Mouse (Mus musculus) liver, embryonic 12.5 days (tissue): ENCODE measurements around the gene Cfb. TPM values are rescaled to one million over a fixed set of nuclear protein-coding genes. Genes with fewer than 3 reads are reported as not detected.
"Not testable (repeated sequence)": the region's sequence is repeated elsewhere in the genome, so short reads cannot be mapped to it uniquely, and the experiment has no call there.

Source experiments
- ATAC-seq: fragments of 200-750 bp; cut with Nextera tagmentation; 2 replicates; pipeline ENCODE4 v1.8.0; 2017; ENCODE audit warnings: moderate number of reproducible peaks, mild to moderate bottlenecking, moderate library complexity
- H3K27ac ChIP-seq: fragments of 300-500 bp; sonication (generic); 2 replicates; pipeline ENCODE4 v1.5.1; 2016; ENCODE audit warnings: mild to moderate bottlenecking
- H3K27me3 ChIP-seq: fragments of 300-500 bp; sonication (generic); replicated peaks from 2 replicates; pipeline ENCODE4 v1.6.1; 2016; ENCODE audit warnings: mild to moderate bottlenecking, moderate library complexity
- H3K36me3 ChIP-seq: fragments of 300-500 bp; sonication (generic); 2 replicates; pipeline ENCODE4 v1.6.1; 2016; ENCODE audit warnings: mild to moderate bottlenecking, moderate library complexity
- H3K4me1 ChIP-seq: fragments of 300-500 bp; sonication (generic); 2 replicates; pipeline ENCODE4 v1.6.1; 2016
- H3K4me2 ChIP-seq: fragments of 300-500 bp; sonication (generic); 2 replicates; pipeline ENCODE4 v1.6.1; 2016; ENCODE audit warnings: mild to moderate bottlenecking, moderate library complexity
- H3K4me3 ChIP-seq: fragments of 300-500 bp; sonication (generic); 2 replicates; pipeline ENCODE4 v1.5.1; 2016; ENCODE audit warnings: mild to moderate bottlenecking, moderate library complexity
- H3K9ac ChIP-seq: fragments of 300-500 bp; sonication (generic); 2 replicates; pipeline ENCODE4 v1.6.1; 2016; ENCODE audit warnings: mild to moderate bottlenecking, moderate library complexity
- H3K9me3 ChIP-seq: fragments of 300-500 bp; sonication (generic); replicated peaks from 2 replicates; pipeline ENCODE4 v1.6.1; 2016; ENCODE audit warnings: mild to moderate bottlenecking, moderate library complexity
- WGBS: fragments of 180-500 bp; shearing (Covaris S2); methylation state at CpG from one replicate; pipeline ENCODE4 v1.1.7; 2016; ENCODE audit not compliant: insufficient replicate concordance; 5-methylcytosine and 5-hydroxymethylcytosine counted together
- microRNA-seq: library from miRNA; unstranded; fragments of <30 nt; microRNA quantifications from one replicate; pipeline ENCODE4, GENCODE M21; 2017
- polyA plus RNA-seq: library from polyadenylated mRNA; unstranded; fragments of >200 nt; fragmentation: Nextera tagmentation; extraction: Ambion mirVana; gene quantifications from 2 replicates; pipeline ENCODE4 v1.2.1, GENCODE M21; 2016

The Cfb gene
- polyA plus RNA-seq, 1 experiment from 2014 or later, result 85.0 TPM

DNA sequence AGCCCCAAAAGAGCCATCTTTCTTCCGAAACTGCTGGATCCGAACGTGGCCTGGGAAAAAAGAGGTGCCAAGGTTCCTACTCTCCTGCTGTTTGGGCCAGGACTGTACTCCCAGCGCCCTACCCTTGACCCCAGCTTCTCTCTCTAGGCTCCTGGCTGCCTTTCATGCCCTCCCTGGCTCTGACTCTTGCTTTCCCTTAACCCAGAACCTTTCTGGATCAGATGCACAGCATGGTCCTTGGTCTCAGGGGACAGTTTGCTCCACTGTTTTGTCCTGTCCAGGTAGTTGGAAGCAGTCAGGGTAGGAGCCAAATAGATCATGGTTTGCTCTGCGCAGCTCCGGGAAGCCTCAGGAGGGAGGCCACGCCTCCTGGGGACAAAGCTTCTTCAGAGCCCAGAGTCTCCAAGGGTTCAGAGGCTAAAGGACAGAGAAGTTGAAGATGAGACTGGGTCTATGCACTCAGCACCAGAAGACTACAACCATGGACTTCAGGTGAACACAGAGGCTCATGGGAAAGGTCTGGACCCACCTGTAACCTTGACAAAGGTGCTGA lies 47.4 kb downstream of the Cfb start:
- ATAC-seq, result no peak

DNA sequence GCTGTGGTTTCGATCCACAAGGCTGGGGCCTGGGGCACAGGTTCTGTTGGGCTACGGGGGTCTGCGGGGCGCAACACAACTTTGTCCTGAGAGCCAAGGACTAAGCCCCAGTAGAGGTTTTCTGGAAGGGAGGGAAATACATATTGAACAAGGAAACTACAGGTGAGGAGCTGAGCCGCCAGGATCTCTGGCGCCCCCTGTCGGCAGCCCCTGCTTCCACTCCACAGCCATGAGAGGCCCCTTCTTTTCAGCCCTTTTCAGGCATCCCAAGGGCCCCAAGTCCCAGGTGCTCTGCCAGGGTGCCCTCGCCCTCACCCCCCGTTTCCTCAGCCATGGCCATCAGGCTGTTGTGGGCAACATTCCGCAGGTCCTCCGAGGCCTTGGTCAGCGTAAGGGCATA lies 48.6 kb downstream of the Cfb start:
- ATAC-seq, H3K36me3 ChIP-seq, H3K9ac ChIP-seq, H3K27ac ChIP-seq, H3K4me3 ChIP-seq, H3K4me2 ChIP-seq, H3K27me3 ChIP-seq, H3K4me1 ChIP-seq, H3K9me3 ChIP-seq: not testable (repeated sequence)
- 44% methylated on average over 12 of the region's 12 CpGs for WGBS

More for the DNA sequence above, 47.4 kb downstream of the Cfb start:
- Histone ChIP-seq H3K4me2 (no peak overlapping the region), H3K4me3 (no peak overlapping the region), H3K9me3 (no peaks in the 10 kb centered on the region), H3K9ac (no peak overlapping the region), H3K36me3 (no peaks in the 10 kb centered on the region), H3K27me3 (peaks cover 4% of the 10 kb centered on the region; the same call in 1 of the 2 replicates), H3K27ac (no peak overlapping the region), H3K4me1 (no peaks in the 10 kb centered on the region)
- WGBS, result 59% methylated on average over 7 of the region's 7 CpGs

DNA sequence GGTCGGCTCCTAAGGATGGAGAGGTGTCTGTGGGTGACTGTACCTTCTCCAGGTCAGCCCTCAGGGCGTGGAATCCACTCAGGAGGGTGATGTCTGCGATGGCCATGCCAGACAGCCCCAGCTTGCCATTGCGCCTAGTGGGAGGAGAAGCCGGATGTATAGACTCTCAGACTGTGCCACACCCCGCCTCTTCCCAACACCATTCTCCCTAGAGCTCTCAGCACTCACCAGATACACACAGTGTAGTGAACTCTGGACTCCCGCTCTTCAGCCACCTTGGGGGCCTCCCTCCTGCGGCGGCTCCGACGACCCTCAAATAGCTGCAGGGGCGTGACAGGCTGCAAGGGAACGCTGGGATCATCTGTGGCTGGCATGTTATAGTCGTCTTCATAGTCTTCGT lies 51.0 kb downstream of the Cfb start:
- ATAC-seq, result no peak
- WGBS, result 63% methylated on average over 15 of the region's 15 CpGs
- H3K9me3 ChIP-seq, result no peaks in the 10 kb centered on the region
- no peak overlapping the region for H3K4me3 ChIP-seq
- no peak overlapping the region for H3K27ac ChIP-seq
- no peaks in the 10 kb centered on the region for H3K4me1 ChIP-seq
- H3K9ac ChIP-seq, result no peak overlapping the region
- H3K4me2 ChIP-seq, result no peak overlapping the region
- H3K27me3 ChIP-seq, result no peaks in the 10 kb centered on the region
- no peaks in the 10 kb centered on the region for H3K36me3 ChIP-seq

DNA sequence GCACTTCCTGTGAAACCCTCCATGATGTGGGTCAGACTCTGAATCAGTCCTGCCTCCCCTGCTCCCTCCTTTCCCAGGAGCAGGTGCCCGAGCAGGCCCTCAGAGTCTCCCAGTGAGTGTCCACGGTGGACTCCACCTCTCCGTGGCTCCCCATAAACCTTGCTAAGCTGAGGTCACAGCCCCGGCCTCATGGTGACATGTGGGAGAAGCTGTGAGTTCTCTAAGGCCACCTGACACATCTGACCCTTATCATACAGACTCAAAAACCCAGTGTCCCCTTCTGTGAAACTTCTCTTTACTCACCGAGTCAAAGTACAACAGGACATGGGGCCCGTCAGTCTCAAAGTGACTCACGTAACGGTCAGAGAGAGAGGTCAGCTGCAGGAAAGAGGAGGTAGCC lies 51.5 kb downstream of the Cfb start:
- H3K9ac ChIP-seq, H3K27ac ChIP-seq, H3K4me1 ChIP-seq, H3K36me3 ChIP-seq, H3K4me2 ChIP-seq, H3K9me3 ChIP-seq, H3K4me3 ChIP-seq, ATAC-seq, H3K27me3 ChIP-seq: not testable (repeated sequence)
- WGBS, result 53% methylated on average over 8 of the region's 8 CpGs

DNA sequence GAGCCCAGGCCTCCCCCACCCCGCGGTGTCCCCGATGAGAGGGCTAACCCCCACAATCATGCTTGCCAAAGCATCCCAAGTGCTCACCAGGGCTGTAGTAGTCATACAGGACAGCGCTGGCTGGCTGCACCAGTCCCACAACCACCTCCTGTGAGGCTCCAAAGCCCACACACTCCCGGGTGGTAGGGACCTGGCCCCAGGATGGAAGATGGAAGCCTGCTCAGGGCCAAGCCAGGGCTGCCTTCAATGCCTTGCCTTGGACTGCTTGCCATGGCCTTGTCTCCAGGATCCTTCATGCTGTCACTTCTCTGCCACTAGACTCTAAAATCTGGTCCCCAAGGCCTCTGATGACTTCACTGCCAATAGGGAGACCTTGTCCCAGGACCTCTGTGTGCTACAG lies 51.9 kb downstream of the Cfb start:
- WGBS, result 72% methylated on average over 5 of the region's 5 CpGs
- ATAC-seq, result not testable (repeated sequence)

DNA sequence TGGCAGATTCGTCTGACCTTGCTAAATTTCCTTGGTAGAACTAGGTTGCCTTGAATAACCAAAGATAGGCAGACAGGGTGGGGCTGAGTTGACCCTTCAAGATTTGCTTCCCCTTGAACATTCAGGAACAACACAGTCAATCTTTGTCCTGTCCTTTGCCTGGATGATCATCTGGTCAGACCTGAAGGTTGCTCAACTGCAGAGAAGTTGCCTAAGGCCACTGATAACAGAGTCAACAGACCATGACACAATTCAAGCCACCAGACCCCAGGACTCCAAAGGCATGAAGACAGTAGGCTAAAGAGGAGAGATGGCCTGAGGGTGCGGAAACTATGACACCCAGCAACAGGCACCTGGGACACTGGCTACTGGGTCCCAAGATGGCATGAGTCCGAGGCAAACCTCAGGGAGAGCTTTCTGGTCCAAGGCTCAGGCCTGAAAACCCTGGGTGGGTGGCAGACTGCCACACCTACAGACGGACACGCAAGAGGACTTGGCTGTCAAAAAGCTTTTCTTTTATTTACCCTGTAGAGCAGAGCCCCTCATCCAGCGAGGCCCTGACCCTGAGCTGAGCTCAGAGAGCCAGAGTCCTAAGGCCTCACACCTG lies 53.6 kb downstream of the Cfb start:
- H3K36me3 ChIP-seq, result no peaks in the 10 kb centered on the region
- H3K4me2 ChIP-seq, result no peak overlapping the region
- peak; percentile 35; the same call in 1 of the 2 replicates for ATAC-seq
- H3K4me1 ChIP-seq, result no peaks in the 10 kb centered on the region
- peaks cover 7% of the 10 kb centered on the region; the same call in 1 of the 2 replicates for H3K9me3 ChIP-seq
- H3K27ac ChIP-seq, result peak overlapping the region; percentile 56; the same call in 1 of the 2 replicates
- whole genome bisulfite sequencing, result 61% methylated on average over 6 of the region's 6 CpGs
- no peak overlapping the region for H3K4me3 ChIP-seq
- no peaks in the 10 kb centered on the region for H3K27me3 ChIP-seq
- no peak overlapping the region for H3K9ac ChIP-seq

More for the DNA sequence above, 51.9 kb downstream of the Cfb start:
- not testable (repeated sequence) for H3K4me3 ChIP-seq, H3K9me3 ChIP-seq, H3K27me3 ChIP-seq, H3K36me3 ChIP-seq, H3K27ac ChIP-seq, H3K4me1 ChIP-seq, H3K4me2 ChIP-seq, H3K9ac ChIP-seq

DNA sequence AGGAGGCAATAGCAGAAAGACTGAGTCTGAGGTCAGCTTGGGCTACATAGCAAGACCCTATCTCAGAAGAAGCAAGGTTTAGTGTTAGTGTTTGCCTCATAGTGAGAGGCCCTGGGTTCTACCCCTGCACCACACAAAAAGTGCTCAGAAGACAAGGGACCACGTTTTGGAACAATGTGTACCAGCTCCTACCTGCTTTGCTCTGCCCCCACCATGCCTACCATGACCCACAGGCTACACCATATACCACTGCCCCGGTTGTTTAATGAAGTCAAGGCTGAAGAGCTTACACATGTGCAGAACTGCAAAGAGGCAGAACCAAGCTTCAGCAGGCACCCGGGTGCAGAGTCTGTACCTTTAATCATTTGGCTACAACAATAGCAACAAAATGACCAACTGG lies 55.1 kb downstream of the Cfb start:
- no peaks in the 10 kb centered on the region for H3K27me3 ChIP-seq
- 53% methylated on average over 3 of the region's 3 CpGs for WGBS
- no peaks in the 10 kb centered on the region for H3K4me1 ChIP-seq
- no peak for ATAC-seq
- peaks cover 7% of the 10 kb centered on the region; the same call in 1 of the 2 replicates for H3K9me3 ChIP-seq
- H3K27ac ChIP-seq, result no peak overlapping the region
- no peak overlapping the region for H3K4me2 ChIP-seq
- H3K9ac ChIP-seq, result no peak overlapping the region
- H3K4me3 ChIP-seq, result no peak overlapping the region
- H3K36me3 ChIP-seq, result no peaks in the 10 kb centered on the region

Small RNAs within 50 kb of the gene (microRNA-seq; reads per million reads assigned to microRNA genes)
- not detected for gene Mir6970
- gene Mir6971, result 1.4 reads per million
- not detected for gene Mir6972

Other genes starting within 250 kb of the Cfb start
- 0.45 and 0.50 TPM in 2 replicates for gene Egfl8, start 246.5 kb downstream of the Cfb start, polyA plus RNA-seq
- 13.7 and 13.9 TPM in 2 replicates for gene Ppt2, start 234.0 kb downstream of the Cfb start, polyA plus RNA-seq
- gene Prrt1, start 233.0 kb downstream of the Cfb start, polyA plus RNA-seq, result not detected in 2 replicates
- 6.7 and 7.1 TPM in 2 replicates for gene Fkbpl, start 217.8 kb downstream of the Cfb start, polyA plus RNA-seq
- gene Atf6b, start 215.4 kb downstream of the Cfb start, polyA plus RNA-seq, result 37.0 and 37.3 TPM in 2 replicates
- 0.04 and 0.05 TPM in 2 replicates for gene Tnxb, start 192.0 kb downstream of the Cfb start, polyA plus RNA-seq
- 0.42 and 0.61 TPM in 2 replicates for gene C4b, start 118.6 kb downstream of the Cfb start, polyA plus RNA-seq
- not detected in 2 replicates for gene Cyp21a1, start 58.0 kb downstream of the Cfb start, polyA plus RNA-seq
- 18.0 and 18.6 TPM in 2 replicates for gene Stk19, start 25.6 kb downstream of the Cfb start, polyA plus RNA-seq
- gene Dxo, start 25.5 kb downstream of the Cfb start, polyA plus RNA-seq, result 37.0 and 38.8 TPM in 2 replicates
- gene Skiv2l, start 12.3 kb downstream of the Cfb start, polyA plus RNA-seq, result 34.0 and 39.5 TPM in 2 replicates
- gene Nelfe, start 12.1 kb downstream of the Cfb start, polyA plus RNA-seq, result 69.3 and 72.0 TPM in 2 replicates
- 1.8 and 1.9 TPM in 2 replicates for gene Zbtb12, start 17.0 kb upstream of the Cfb start, polyA plus RNA-seq
- gene Gm20547, start 19.5 kb upstream of the Cfb start, polyA plus RNA-seq, result not detected in 2 replicates
- 7.9 and 8.2 TPM in 2 replicates for gene C2, start 35.7 kb upstream of the Cfb start, polyA plus RNA-seq
- gene Ehmt2, start 36.0 kb upstream of the Cfb start, polyA plus RNA-seq, result 27.1 and 32.8 TPM in 2 replicates
- gene Slc44a4, start 51.9 kb upstream of the Cfb start, polyA plus RNA-seq, result 0.75 and 0.79 TPM in 2 replicates
- 16.9 and 17.3 TPM in 2 replicates for gene Neu1, start 68.7 kb upstream of the Cfb start, polyA plus RNA-seq
- 0.11 and 0.21 TPM in 2 replicates for gene Hspa1b, start 96.7 kb upstream of the Cfb start, polyA plus RNA-seq
- gene Gm20481, start 107.4 kb upstream of the Cfb start, polyA plus RNA-seq, result 0.73 TPM in 1 of 2 replicates, not detected in the other
- 2.8 and 5.0 TPM in 2 replicates for gene Hspa1a, start 109.6 kb upstream of the Cfb start, polyA plus RNA-seq
- 0.38 and 0.49 TPM in 2 replicates for gene Hspa1l, start 110.2 kb upstream of the Cfb start, polyA plus RNA-seq
- gene Lsm2, start 119.3 kb upstream of the Cfb start, polyA plus RNA-seq, result 202 and 215 TPM in 2 replicates
- gene Vars, start 138.5 kb upstream of the Cfb start, polyA plus RNA-seq, result 208 and 211 TPM in 2 replicates
- 0.10 and 0.15 TPM in 2 replicates for gene Vwa7, start 154.1 kb upstream of the Cfb start, polyA plus RNA-seq
- gene Sapcd1, start 165.5 kb upstream of the Cfb start, polyA plus RNA-seq, result 2.8 and 3.4 TPM in 2 replicates
- gene Msh5, start 184.2 kb upstream of the Cfb start, polyA plus RNA-seq, result 4.0 and 4.8 TPM in 2 replicates
- 160 and 162 TPM in 2 replicates for gene Clic1, start 187.4 kb upstream of the Cfb start, polyA plus RNA-seq
- gene Ddah2, start 196.5 kb upstream of the Cfb start, polyA plus RNA-seq, result 49.0 and 49.1 TPM in 2 replicates
- 0.41 and 0.44 TPM in 2 replicates for gene Ly6g6c, start 202.9 kb upstream of the Cfb start, polyA plus RNA-seq
- 7.3 and 8.7 TPM in 2 replicates for gene Mpig6b, start 203.7 kb upstream of the Cfb start, polyA plus RNA-seq
- 0.23 TPM in 1 of 2 replicates, not detected in the other for gene Ly6g6e, start 214.4 kb upstream of the Cfb start, polyA plus RNA-seq
- 0.36 and 0.53 TPM in 2 replicates for gene Ly6g6d, start 215.5 kb upstream of the Cfb start, polyA plus RNA-seq
- 10.2 and 10.5 TPM in 2 replicates for gene Ly6g6f, start 223.1 kb upstream of the Cfb start, polyA plus RNA-seq
- gene Abhd16a, start 226.7 kb upstream of the Cfb start, polyA plus RNA-seq, result 60.2 and 61.1 TPM in 2 replicates
- gene Ly6g5c, start 245.8 kb upstream of the Cfb start, polyA plus RNA-seq, result not detected in 2 replicates